Mouse (Mus musculus) ES-Bruce4 (cell line): ENCODE data around the gene Gps2.

Experiments
- CTCF ChIP-seq: IDR thresholded peaks from one replicate; pipeline ENCODE4 v1.8.1; 2011; ENCODE audit warnings: low read depth, low read length
- EP300 ChIP-seq: IDR thresholded peaks from 2 replicates; pipeline ENCODE4 v1.6.1; 2011; ENCODE audit warnings: low read depth, low read length; ENCODE audit not compliant: insufficient read depth
- POLR2A ChIP-seq: IDR thresholded peaks from one replicate; pipeline ENCODE4 v1.8.1; 2011; ENCODE audit warnings: low read length; ENCODE audit not compliant: insufficient read depth

- TF ChIP-seq CTCF (no peak), EP300 (no peak), POLR2A (no peak)
Measured at GRCm38 (mm10) chr11:69895291-69895690, 18.4 kb upstream of the Gps2 start, which contains the start of gene Acap1.
